Mouse (Mus musculus) heart, embryonic 10.5 days (tissue): ENCODE results near the gene Dync2li1. TPM values are rescaled to one million over a fixed set of nuclear protein-coding genes. Genes with fewer than 3 reads are reported as not detected.
A peak's percentile ranks its signal among the peaks of the same experiment; 100 is the strongest.

Experiments used
- DNase-seq: peaks from one replicate; pipeline ENCODE4 v3.0.0-alpha.2; 2017; ENCODE audit warnings: low spot score
- H3K27ac ChIP-seq: fragments of 300-500 bp; sonication (generic); 2 replicates; pipeline ENCODE4 v1.5.1; 2016; ENCODE audit warnings: mild to moderate bottlenecking
- H3K27me3 ChIP-seq: fragments of 300-500 bp; sonication (generic); 2 replicates; pipeline ENCODE4 v1.6.1; 2016; ENCODE audit warnings: mild to moderate bottlenecking; ENCODE audit not compliant: poor library complexity, insufficient read depth, severe bottlenecking
- H3K36me3 ChIP-seq: fragments of 300-500 bp; sonication (generic); 2 replicates; pipeline ENCODE4 v1.6.1; 2016; ENCODE audit warnings: mild to moderate bottlenecking, moderate library complexity
- H3K4me1 ChIP-seq: fragments of 300-500 bp; sonication (generic); 2 replicates; pipeline ENCODE4 v1.6.1; 2016; ENCODE audit warnings: mild to moderate bottlenecking
- H3K4me3 ChIP-seq: fragments of 300-500 bp; sonication (generic); 2 replicates; pipeline ENCODE4 v1.5.1; 2016; ENCODE audit warnings: mild to moderate bottlenecking, moderate library complexity
- H3K9me3 ChIP-seq: fragments of 300-500 bp; sonication (generic); 2 replicates; pipeline ENCODE4 v1.6.1; 2016; ENCODE audit warnings: mild to moderate bottlenecking, moderate library complexity
- WGBS: fragments of 180-500 bp; shearing (Covaris S2); methylation state at CpG from one replicate; pipeline ENCODE4 v1.1.7; 2016; 5-methylcytosine and 5-hydroxymethylcytosine counted together
- polyA plus RNA-seq: library from polyadenylated mRNA; unstranded; fragments of >200 nt; fragmentation: Nextera tagmentation; extraction: Ambion mirVana; gene quantifications from 2 replicates; pipeline ENCODE4 v1.2.1, GENCODE M21; 2016

Gene Dync2li1
- polyA plus RNA-seq, result 9.9 and 17.2 TPM in 2 replicates

GRCm38 (mm10) chr17:84626276-84626856 lies at the start of gene Dync2li1:
Gene Dync2li1 (plus strand): TSS chr17:84626496.
- H3K9me3 ChIP-seq, result no peaks in the 10 kb centered on the region
- WGBS, result under 1% methylated on average over 25 of the region's 25 CpGs

GRCm38 (mm10) chr17:84576621-84577293 lies 49.5 kb upstream of the Dync2li1 start:
- peaks cover 4% of the 10 kb centered on the region; the same call in 1 of the 2 replicates for H3K4me1 ChIP-seq
- no peaks in the 10 kb centered on the region for H3K9me3 ChIP-seq
- no peak overlapping the region for H3K4me3 ChIP-seq
- H3K36me3 ChIP-seq, result no peaks in the 10 kb centered on the region
- H3K27me3 ChIP-seq, result no peaks in the 10 kb centered on the region
- peak; percentile 59 for DNase-seq
- WGBS, result 81% methylated on average over 16 of the region's 16 CpGs
- H3K27ac ChIP-seq, result no peak overlapping the region

More at GRCm38 (mm10) chr17:84626276-84626856, at the start of gene Dync2li1:
- Histone ChIP-seq H3K4me1 (peaks cover 6% of the 10 kb centered on the region), H3K27me3 (no peaks in the 10 kb centered on the region), H3K27ac (peak within 1 kb of the TSS; percentile 83), H3K4me3 (peak within 1 kb of the TSS; percentile 72), H3K36me3 (no peaks in the 10 kb centered on the region)
- peak; percentile 96 for DNase-seq

GRCm38 (mm10) chr17:84579249-84579648 lies 47.0 kb upstream of the Dync2li1 start:
- 71% methylated on average over 8 of the region's 8 CpGs for WGBS
- Histone ChIP-seq H3K4me3 (no peak overlapping the region), H3K4me1 (peaks cover 4% of the 10 kb centered on the region; the same call in 1 of the 2 replicates), H3K27me3 (no peaks in the 10 kb centered on the region), H3K27ac (no peak overlapping the region), H3K9me3 (no peaks in the 10 kb centered on the region), H3K36me3 (no peaks in the 10 kb centered on the region)
- DNase-seq, result no peak

GRCm38 (mm10) chr17:84579817-84580216 lies 46.5 kb upstream of the Dync2li1 start:
- no peaks in the 10 kb centered on the region for H3K9me3 ChIP-seq
- peak; percentile 70 for DNase-seq
- 80% methylated on average over 10 of the region's 10 CpGs for WGBS
- H3K4me1 ChIP-seq, result peaks cover 4% of the 10 kb centered on the region; the same call in 1 of the 2 replicates
- no peak overlapping the region for H3K4me3 ChIP-seq
- H3K36me3 ChIP-seq, result no peaks in the 10 kb centered on the region
- H3K27ac ChIP-seq, result no peak overlapping the region
- no peaks in the 10 kb centered on the region for H3K27me3 ChIP-seq

GRCm38 (mm10) chr17:84580821-84581220 lies 45.5 kb upstream of the Dync2li1 start:
- Histone ChIP-seq H3K4me1 (peaks cover 4% of the 10 kb centered on the region; the same call in 1 of the 2 replicates), H3K27me3 (no peaks in the 10 kb centered on the region), H3K4me3 (no peak overlapping the region), H3K36me3 (no peaks in the 10 kb centered on the region), H3K27ac (no peak overlapping the region), H3K9me3 (no peaks in the 10 kb centered on the region)
- WGBS, result 60% methylated on average over 8 of the region's 8 CpGs
- peak; percentile 68 for DNase-seq

- Histone ChIP-seq H3K36me3 (no peaks in the 10 kb centered on the region), H3K4me3 (no peak overlapping the region), H3K27ac (no peak overlapping the region), H3K27me3 (no peaks in the 10 kb centered on the region), H3K9me3 (no peaks in the 10 kb centered on the region), H3K4me1 (peaks cover 4% of the 10 kb centered on the region; the same call in 1 of the 2 replicates)
- no peak for DNase-seq
- 74% methylated on average over 8 of the region's 8 CpGs for WGBS
Measured at GRCm38 (mm10) chr17:84581740-84582414, 44.4 kb upstream of the Dync2li1 start.

GRCm38 (mm10) chr17:84584107-84584506 lies 42.2 kb upstream of the Dync2li1 start:
- Histone ChIP-seq H3K36me3 (no peaks in the 10 kb centered on the region), H3K4me1 (peaks cover 4% of the 10 kb centered on the region; the same call in 1 of the 2 replicates), H3K27ac (no peak overlapping the region), H3K27me3 (no peaks in the 10 kb centered on the region), H3K4me3 (no peak overlapping the region), H3K9me3 (no peaks in the 10 kb centered on the region)
- DNase-seq, result no peak
- WGBS, result 79% methylated on average over 9 of the region's 9 CpGs

- H3K27me3 ChIP-seq, result no peaks in the 10 kb centered on the region
- H3K4me1 ChIP-seq, result peaks cover 4% of the 10 kb centered on the region; the same call in 1 of the 2 replicates
- H3K4me3 ChIP-seq, result no peak overlapping the region
- H3K9me3 ChIP-seq, result no peaks in the 10 kb centered on the region
- 76% methylated on average over 8 of the region's 8 CpGs for WGBS
- H3K27ac ChIP-seq, result no peak overlapping the region
- DNase-seq, result no peak
- H3K36me3 ChIP-seq, result no peaks in the 10 kb centered on the region
Measured at GRCm38 (mm10) chr17:84585104-84585503, 41.2 kb upstream of the Dync2li1 start.

GRCm38 (mm10) chr17:84590065-84590464 lies 36.2 kb upstream of the Dync2li1 start:
- no peaks in the 10 kb centered on the region for H3K4me1 ChIP-seq
- WGBS, result 94% methylated on average over 7 of the region's 7 CpGs
- H3K27ac ChIP-seq, result no peak overlapping the region
- no peaks in the 10 kb centered on the region for H3K27me3 ChIP-seq
- no peak overlapping the region for H3K4me3 ChIP-seq
- DNase-seq, result peak; percentile 35
- no peaks in the 10 kb centered on the region for H3K9me3 ChIP-seq
- peaks cover 9% of the 10 kb centered on the region; the same call in 1 of the 2 replicates for H3K36me3 ChIP-seq

- Histone ChIP-seq H3K36me3 (peaks cover 10% of the 10 kb centered on the region; the same call in 1 of the 2 replicates), H3K27ac (no peak overlapping the region), H3K9me3 (no peaks in the 10 kb centered on the region), H3K27me3 (no peaks in the 10 kb centered on the region), H3K4me1 (0 out of 2 replicates have a peak, but pooled peaks cover 3% of the 10 kb centered on the region), H3K4me3 (no peak overlapping the region)
- 87% methylated on average over 16 of the region's 16 CpGs for WGBS
- DNase-seq, result peak; percentile 63
Measured at GRCm38 (mm10) chr17:84591431-84592150, 34.7 kb upstream of the Dync2li1 start.

GRCm38 (mm10) chr17:84596015-84596441 lies 30.3 kb upstream of the Dync2li1 start:
- Histone ChIP-seq H3K4me3 (no peak overlapping the region), H3K27me3 (no peaks in the 10 kb centered on the region), H3K4me1 (0 out of 2 replicates have a peak, but pooled peaks cover 3% of the 10 kb centered on the region), H3K9me3 (no peaks in the 10 kb centered on the region), H3K27ac (no peak overlapping the region), H3K36me3 (peaks cover 10% of the 10 kb centered on the region; the same call in 1 of the 2 replicates)
- 52% methylated on average over 10 of the region's 10 CpGs for WGBS
- DNase-seq, result peak; percentile 62

GRCm38 (mm10) chr17:84596501-84596900 lies 29.8 kb upstream of the Dync2li1 start:
- H3K9me3 ChIP-seq, result no peaks in the 10 kb centered on the region
- no peaks in the 10 kb centered on the region for H3K27me3 ChIP-seq
- H3K27ac ChIP-seq, result no peak overlapping the region
- peaks cover 9% of the 10 kb centered on the region; the same call in 1 of the 2 replicates for H3K36me3 ChIP-seq
- 0 out of 2 replicates have a peak, but pooled peaks cover 3% of the 10 kb centered on the region for H3K4me1 ChIP-seq
- DNase-seq, result peak; percentile 1
- 65% methylated on average over 7 of the region's 7 CpGs for WGBS
- H3K4me3 ChIP-seq, result no peak overlapping the region
